Mouse (Mus musculus): ENCODE results near the gene Gm10642. TPM values are rescaled to one million over a fixed set of nuclear protein-coding genes. Genes with fewer than 3 reads are reported as not detected.

Gm10642 gene
- total RNA-seq (2012; rRNA removed) = 1.5 and 2.1 TPM in 2 replicates
- 0.13 TPM in 1 of 2 replicates, not detected in the other for total RNA-seq (2014; rRNA removed)
- not detected in 2 replicates for polyA plus RNA-seq (2012; ENCODE audit: insufficient read length, low read depth)

DNA sequence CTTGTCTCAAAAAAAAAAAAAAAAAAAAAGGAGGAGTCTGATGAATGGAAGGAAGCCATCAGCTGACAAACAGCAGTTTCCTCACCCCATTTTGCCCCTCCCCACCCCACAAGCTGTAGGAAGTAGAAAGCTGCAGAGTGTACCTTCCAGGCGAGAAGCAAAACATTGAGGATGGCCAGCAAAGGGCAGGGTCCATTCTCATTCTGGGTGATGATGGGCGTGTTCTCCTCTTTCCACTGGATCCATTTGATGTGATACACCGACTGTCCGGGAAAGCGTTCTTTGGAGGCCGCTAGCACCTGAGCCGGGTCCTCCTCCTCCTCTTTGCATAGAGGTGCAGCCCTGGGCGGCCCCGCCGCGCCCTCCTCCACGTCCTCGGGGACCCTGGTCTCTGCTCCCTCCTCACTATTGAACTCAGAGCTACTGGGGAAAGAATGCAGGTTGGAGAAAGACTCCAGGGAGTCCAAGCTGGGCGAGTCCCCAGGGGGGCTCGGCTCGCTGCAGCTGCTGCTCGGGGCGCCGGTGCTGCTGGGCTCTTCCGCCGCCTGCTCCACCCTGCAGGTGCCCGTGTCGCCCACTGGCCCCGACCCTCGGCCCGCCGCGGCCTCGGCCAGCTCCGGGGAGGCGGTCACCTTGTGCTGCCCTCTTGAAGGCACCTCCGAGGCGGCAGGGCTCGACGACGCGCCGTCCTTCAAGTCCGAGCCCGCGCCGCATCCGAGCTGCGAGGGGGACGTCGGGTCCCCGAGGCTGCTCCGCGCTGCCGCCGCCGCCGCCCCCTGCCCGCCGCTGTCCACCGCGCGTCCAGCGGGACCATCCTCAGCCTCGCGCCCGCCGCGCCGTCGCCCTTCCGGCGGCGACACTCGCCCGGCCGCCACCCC is at the start of gene Gm10642:
Gene Gm10642, plus strand, starts transcription at position 122 of the 878 bp plus-strand sequence.
- Histone ChIP-seq H3K4me3 (replicated peaks in 1 of 3; ENCODE audit: low read depth in 2 of 3, low read length in 2 of 3, poor library complexity in 1 of 3) (peak within 1 kb of the TSS; percentile 91 to 99 (median 91)), H3K27me3 (replicated peaks) (no peaks in the 10 kb centered on the region), H3K4me1 (ENCODE audit: control insufficient read depth in 1 of 2, insufficient read depth in 2 of 2) (peaks cover 9 to 49% of the 10 kb centered on the region in 2 experiments), H3K36me3 (replicated peaks in 1 of 2; ENCODE audit: control insufficient read depth in 1 of 2, insufficient read depth in 1 of 2, low read length in 1 of 2) (peaks cover 0 to 4% of the 10 kb centered on the region in 2 experiments), H3K4me2 (ENCODE audit: insufficient read depth, low read depth, poor library complexity, severe bottlenecking) (peak within 1 kb of the TSS; percentile 65), H3K9ac (ENCODE audit: insufficient read depth, low read depth) (peak within 1 kb of the TSS; percentile 79), H3K27ac (ENCODE audit: insufficient read depth, low read depth) (peak within 1 kb of the TSS; percentile 53), H3K9me3 (replicated peaks; ENCODE audit: low read length) (no peaks in the 10 kb centered on the region), H3K79me2 (replicated peaks; ENCODE audit: control insufficient read depth, extremely low read depth, insufficient read depth, poor library complexity, severe bottlenecking) (peaks cover 10% of the 10 kb centered on the region; the same call in 1 of the 2 replicates)
- peak; percentile 76 for DNase-seq (ENCODE audit: extremely low read depth)
- in situ Hi-C loops (cut with MboI; ENCODE audit: low pct_ligation_motif_present, low pct_unique_long_range_greater_than_20kb, low sequenced_read_pairs) (no loop called here), dilution Hi-C loops (cut with MboI; ENCODE audit: extremely low pct_ligation_motif_present, extremely low pct_unique_long_range_greater_than_20kb, low sequenced_read_pairs) (no loop called here)
- TF ChIP-seq ETS1 (conservative IDR thresholded peaks at IDR 0.05; ENCODE audit: low read depth, low read length) = peak; percentile 51; the same call in 1 of the 2 replicates
- TF ChIP-seq CHD1 (IDR thresholded peaks at IDR 0.05; ENCODE audit: low read depth, low read length) = 0 out of 2 replicates have a peak, but pooled peaks have one; percentile 66
- TF ChIP-seq ELF1 (IDR thresholded peaks at IDR 0.05; ENCODE audit: low read depth, low read length) = 0 out of 2 replicates have a peak, but pooled peaks have one; percentile 47
- TF ChIP-seq IRF4 (IDR thresholded peaks at IDR 0.05; ENCODE audit: low read depth, low read length) = 0 out of 2 replicates have a peak, but pooled peaks have one; percentile 5
- TF ChIP-seq ZNF384 (IDR thresholded peaks at IDR 0.05; ENCODE audit: low read depth, low read length) = peak; percentile 96
- 0 out of 2 replicates have a peak, but pooled peaks have one; percentile 4 for TF ChIP-seq BHLHE40 (IDR thresholded peaks at IDR 0.05; ENCODE audit: low read depth, low read length)
- TF ChIP-seq NELFE (IDR thresholded peaks at IDR 0.05; ENCODE audit: low read depth, low read length) = no peak
- peak; percentile 71; the same call in 1 of the 2 replicates for TF ChIP-seq MAZ (IDR thresholded peaks at IDR 0.05; ENCODE audit: low read depth, low read length)
- TF ChIP-seq E2F4 (IDR thresholded peaks at IDR 0.05; ENCODE audit: insufficient replicate concordance, low read depth, low read length) = no peak
- TF ChIP-seq USF1 (IDR thresholded peaks at IDR 0.05; ENCODE audit: low read depth, low read length) = peak; percentile 30; the same call in 1 of the 2 replicates
- peak; percentile 95 for TF ChIP-seq SIN3A (IDR thresholded peaks at IDR 0.05; ENCODE audit: low read length)
- TF ChIP-seq UBTF (IDR thresholded peaks at IDR 0.05; ENCODE audit: low read depth, low read length) = no peak

DNA sequence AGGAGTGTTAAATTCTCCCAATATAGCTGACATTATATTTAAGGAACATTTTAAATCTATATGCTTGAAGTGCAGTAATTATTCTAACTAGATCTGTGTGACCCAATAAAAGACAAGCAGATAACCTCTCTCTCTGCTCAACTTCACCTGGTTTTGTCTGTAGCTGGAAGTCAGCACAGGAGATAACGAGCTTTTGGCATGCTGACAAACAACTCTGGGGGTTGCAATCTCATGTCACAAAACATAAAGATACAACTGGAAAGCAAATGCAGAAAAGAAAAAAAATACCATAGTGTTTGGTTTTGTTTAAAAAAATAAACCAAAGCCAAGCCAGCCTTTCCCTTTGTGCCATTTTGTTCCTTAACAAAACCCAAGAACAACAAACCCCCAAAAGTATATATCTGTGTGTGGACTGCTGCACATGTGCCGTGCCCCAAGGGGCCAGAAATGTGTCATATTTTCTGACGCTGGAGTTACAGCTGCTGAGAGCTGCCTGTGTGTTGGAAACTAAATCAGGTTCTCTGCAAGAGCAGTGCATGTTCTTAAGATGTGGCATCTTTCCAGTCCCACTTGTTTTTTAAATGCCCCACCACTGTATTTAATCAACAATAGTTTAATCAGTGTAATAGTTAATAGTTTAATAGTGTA is 44.9 kb upstream of the Gm10642 start:
- in situ Hi-C loops (cut with MboI; ENCODE audit: low pct_ligation_motif_present, low pct_unique_long_range_greater_than_20kb, low sequenced_read_pairs) = no loop called here
- peak; percentile 65 for TF ChIP-seq EP300 (IDR thresholded peaks at IDR 0.05; ENCODE audit: low read length)
- TF ChIP-seq JUN (IDR thresholded peaks at IDR 0.05; ENCODE audit: insufficient read depth, low read depth, low read length) = peak; percentile 53; the same call in 1 of the 2 replicates
- TF ChIP-seq BHLHE40 (IDR thresholded peaks at IDR 0.05; ENCODE audit: low read depth, low read length) = peak; percentile 84
- TF ChIP-seq CHD2 (IDR thresholded peaks at IDR 0.05; ENCODE audit: low read length) = no peak
- TF ChIP-seq ZC3H11A (IDR thresholded peaks at IDR 0.05; ENCODE audit: low read depth, low read length) = no peak
- TF ChIP-seq ETS1 (conservative IDR thresholded peaks at IDR 0.05; ENCODE audit: low read depth, low read length) = peak; percentile 83
- no peak for TF ChIP-seq UBTF (IDR thresholded peaks at IDR 0.05; ENCODE audit: low read depth, low read length)
- TF ChIP-seq JUND (conservative IDR thresholded peaks at IDR 0.05; ENCODE audit: low read depth, low read length) = peak; percentile 48; the same call in 1 of the 2 replicates
- dilution Hi-C loops (cut with MboI; ENCODE audit: extremely low pct_ligation_motif_present, extremely low pct_unique_long_range_greater_than_20kb, low sequenced_read_pairs) = no loop called here
- Histone ChIP-seq H3K79me2 (replicated peaks; ENCODE audit: control insufficient read depth, extremely low read depth, insufficient read depth, poor library complexity, severe bottlenecking) (no peaks in the 10 kb centered on the region), H3K9ac (ENCODE audit: insufficient read depth, low read depth) (no peak overlapping the region), H3K27ac (ENCODE audit: insufficient read depth, low read depth) (no peak overlapping the region), H3K36me3 (replicated peaks in 1 of 2; ENCODE audit: control insufficient read depth in 1 of 2, insufficient read depth in 1 of 2, low read length in 1 of 2) (peaks cover 27 to 71% of the 10 kb centered on the region in 2 experiments), H3K4me1 (ENCODE audit: control insufficient read depth in 1 of 2, insufficient read depth in 2 of 2) (peaks cover 0 to 28% of the 10 kb centered on the region in 2 experiments; a peak in 2 of 4 replicates), H3K4me3 (replicated peaks in 1 of 3; ENCODE audit: low read depth in 2 of 3, low read length in 2 of 3, poor library complexity in 1 of 3) (no peak overlapping the region), H3K9me3 (replicated peaks; ENCODE audit: low read length) (no peaks in the 10 kb centered on the region), H3K27me3 (replicated peaks) (no peaks in the 10 kb centered on the region), H3K4me2 (ENCODE audit: insufficient read depth, low read depth, poor library complexity, severe bottlenecking) (no peak overlapping the region)
- peak; percentile 51 for DNase-seq (ENCODE audit: extremely low read depth)
